Mouse (Mus musculus) lung, adult 18-20 months (tissue): ENCODE results near the gene Trhde.

ENCODE experiments used
- DNase-seq, 2 experiments: peaks; one replicate each; pipeline ENCODE4 v3.0.0; 2022; ENCODE audit warnings: mixed read lengths in 2 of 2

Trhde gene

GRCm38 (mm10) chr10:114735111-114735510 is 67.0 kb downstream of the Trhde start:
- no peak for DNase-seq

- no peak for DNase-seq
These were observed 76.5 kb downstream of the Trhde start for GRCm38 (mm10) chr10:114725591-114725990.

GRCm38 (mm10) chr10:114701791-114702190 is 100.3 kb downstream of the Trhde start:
- DNase-seq: no peak

- no peak for DNase-seq
These were observed 130.2 kb downstream of the Trhde start for GRCm38 (mm10) chr10:114671791-114672415.

- no peak for DNase-seq
These were observed 209.1 kb downstream of the Trhde start for GRCm38 (mm10) chr10:114593046-114593445.

- DNase-seq: no peak
These were observed 223.2 kb downstream of the Trhde start for GRCm38 (mm10) chr10:114578926-114579325.

GRCm38 (mm10) chr10:114567891-114568290 is 234.2 kb downstream of the Trhde start:
- no peak for DNase-seq

GRCm38 (mm10) chr10:114509186-114509585 is 292.9 kb downstream of the Trhde start:
- DNase-seq: no peak

- DNase-seq: no peak
These were observed 313.3 kb downstream of the Trhde start for GRCm38 (mm10) chr10:114488806-114489205.

GRCm38 (mm10) chr10:114455591-114455990 is 346.5 kb downstream of the Trhde start:
- no peak for DNase-seq

GRCm38 (mm10) chr10:114448116-114448515 is 354.0 kb downstream of the Trhde start:
- no peak for DNase-seq

GRCm38 (mm10) chr10:114418956-114419530 is 383.1 kb downstream of the Trhde start:
- DNase-seq: no peak

- DNase-seq: no peak
These were observed 386.4 kb downstream of the Trhde start for GRCm38 (mm10) chr10:114415717-114416116.

GRCm38 (mm10) chr10:114405260-114405659 is 396.8 kb downstream of the Trhde start:
- no peak for DNase-seq

GRCm38 (mm10) chr10:114403795-114404194 is 398.3 kb downstream of the Trhde start:
- DNase-seq: no peak

- DNase-seq: no peak
These were observed 431.3 kb downstream of the Trhde start for GRCm38 (mm10) chr10:114370804-114371203.

GRCm38 (mm10) chr10:114363442-114363841 is 438.7 kb downstream of the Trhde start:
- no peak for DNase-seq

- no peak for DNase-seq
These were observed 439.5 kb downstream of the Trhde start for GRCm38 (mm10) chr10:114362631-114363030.
